8 mouse cellular contexts compared by ENCODE assay signal in genomic region chr2:172934891-172935740, GRCm38 (mm10). TPM values are rescaled to one million over a fixed set of nuclear protein-coding genes. Genes with fewer than 3 reads are reported as not detected.
DNase-seq lines count a peak whose midpoint lies in the region; ATAC-seq and TF ChIP-seq lines count a peak whose summit lies in the region.

No protein-coding gene starts in this region.

- H3K9ac ChIP-seq in heart, adult 2 months (ENCODE audit: low read depth, low read length): no peak overlapping the region
- H3K9ac ChIP-seq in hindbrain, embryonic 16.5 days (ENCODE audit: low read depth, low read length): no peak overlapping the region; the same call in 1 of the 2 replicates
- H3K9ac ChIP-seq in midbrain, embryonic 16.5 days (ENCODE audit: low read depth, low read length): peak overlapping the region; percentile 46; the same call in 1 of the 2 replicates

- no peak for TF ChIP-seq EP300 in heart, adult 2 months (IDR thresholded peaks at IDR 0.05; ENCODE audit: insufficient read depth, low read depth, low read length)

- H3K27ac ChIP-seq in heart, embryonic 10.5 days: peak overlapping the region; percentile 88
- H3K27ac ChIP-seq in heart, adult 2 months: no peak overlapping the region
- H3K27ac ChIP-seq in hindbrain, embryonic 16.5 days (ENCODE audit: low read depth, low read length): peak overlapping the region; percentile 12; the same call in 1 of the 2 replicates
- H3K27ac ChIP-seq in midbrain, embryonic 16.5 days (ENCODE audit: low read length): peak overlapping the region; percentile 24; the same call in 1 of the 2 replicates

- no peak for TF ChIP-seq POLR2A in heart, adult 2 months (IDR thresholded peaks at IDR 0.05; ENCODE audit: insufficient read depth, low read depth, low read length)

- no peak for ATAC-seq in hindbrain, embryonic 16.5 days
- peak; percentile 29; the same call in 1 of the 2 replicates for ATAC-seq in midbrain, embryonic 16.5 days
- no peak for ATAC-seq in frontal cortex, adult (ENCODE audit: low TSS enrichment)

- no peaks in the 10 kb centered on the region for H3K79me2 ChIP-seq in heart, adult 2 months (replicated peaks; ENCODE audit: control insufficient read depth, insufficient read depth, low read length)

- 4% methylated on average over 30 of the region's 30 CpGs for WGBS in heart, embryonic 10.5 days
- 37% methylated on average over 30 of the region's 30 CpGs for WGBS in heart, adult 2 months
- 7% methylated on average over 30 of the region's 30 CpGs for WGBS in hindbrain, embryonic 16.5 days
- WGBS in midbrain, embryonic 16.5 days: 6% methylated on average over 30 of the region's 30 CpGs

- peak; percentile 88 for DNase-seq in heart, embryonic 10.5 days (ENCODE audit: low spot score)
- no peak for DNase-seq in heart, adult 2 months
- DNase-seq in embryo, embryonic 10.5 days (ENCODE audit: low spot score): peak; percentile 78
- no peak for DNase-seq in cerebellum, adult 8-10 months
- no peak for DNase-seq in layer of hippocampus, postnatal 14 days (ENCODE audit: low spot score in 2 of 2)

- no peaks in the 10 kb centered on the region for H3K9me3 ChIP-seq in heart, embryonic 10.5 days
- H3K9me3 ChIP-seq in hindbrain, embryonic 16.5 days (ENCODE audit: control insufficient read depth, low read length): no peaks in the 10 kb centered on the region
- H3K9me3 ChIP-seq in midbrain, embryonic 16.5 days (replicated peaks; ENCODE audit: control insufficient read depth, low read length, poor library complexity, severe bottlenecking): no peaks in the 10 kb centered on the region

- H3K27me3 ChIP-seq in heart, embryonic 10.5 days (ENCODE audit: insufficient read depth, poor library complexity, severe bottlenecking): peaks cover 50% of the 10 kb centered on the region
- peaks cover 8% of the 10 kb centered on the region for H3K27me3 ChIP-seq in heart, adult 2 months (ENCODE audit: control insufficient read depth, insufficient read depth, low read length)
- H3K27me3 ChIP-seq in hindbrain, embryonic 16.5 days (replicated peaks; ENCODE audit: control insufficient read depth, insufficient read depth, low read length): peaks cover 34% of the 10 kb centered on the region
- H3K27me3 ChIP-seq in midbrain, embryonic 16.5 days (ENCODE audit: control insufficient read depth, insufficient read depth, low read depth, low read length): peaks cover 46% of the 10 kb centered on the region

- no peak for TF ChIP-seq CTCF in heart, adult 2 months (IDR thresholded peaks at IDR 0.05)

- H3K4me1 ChIP-seq in heart, embryonic 10.5 days: peaks cover 86% of the 10 kb centered on the region
- no peaks in the 10 kb centered on the region for H3K4me1 ChIP-seq in heart, adult 2 months (ENCODE audit: control insufficient read depth, insufficient read depth, low read length)
- H3K4me1 ChIP-seq in hindbrain, embryonic 16.5 days (ENCODE audit: control insufficient read depth, insufficient read depth, low read depth, low read length): peaks cover 37% of the 10 kb centered on the region
- H3K4me1 ChIP-seq in midbrain, embryonic 16.5 days (ENCODE audit: control insufficient read depth, insufficient read depth, low read length): peaks cover 45% of the 10 kb centered on the region

- H3K36me3 ChIP-seq in heart, embryonic 10.5 days: peaks cover 10% of the 10 kb centered on the region; the same call in 1 of the 2 replicates
- H3K36me3 ChIP-seq in heart, adult 2 months (ENCODE audit: control insufficient read depth, insufficient read depth, low read length): no peaks in the 10 kb centered on the region
- H3K36me3 ChIP-seq in hindbrain, embryonic 16.5 days (ENCODE audit: control insufficient read depth, insufficient read depth, low read length): no peaks in the 10 kb centered on the region
- H3K36me3 ChIP-seq in midbrain, embryonic 16.5 days (ENCODE audit: control insufficient read depth, insufficient read depth, low read length): no peaks in the 10 kb centered on the region

- intact Hi-C loops in heart, adult 2 months (cut with DNase I): no loop called here

- H3K4me2 ChIP-seq in hindbrain, embryonic 16.5 days (ENCODE audit: low read length): peak overlapping the region; percentile 55
- H3K4me2 ChIP-seq in midbrain, embryonic 16.5 days (ENCODE audit: low read length): peak overlapping the region; percentile 46

- H3K4me3 ChIP-seq in heart, embryonic 10.5 days: peak overlapping the region; percentile 72
- H3K4me3 ChIP-seq in heart, adult 2 months: no peak overlapping the region
- H3K4me3 ChIP-seq in hindbrain, embryonic 16.5 days (ENCODE audit: low read length): no peak overlapping the region; the same call in 1 of the 2 replicates
- no peak overlapping the region for H3K4me3 ChIP-seq in midbrain, embryonic 16.5 days (ENCODE audit: low read depth, low read length)

RNA-seq across cellular contexts. Expression of gene Bmp7, which starts 5.0 kb away (rescaled TPM):
- 49.5 and 70.0 TPM in 2 replicates for polyA plus RNA-seq in heart, embryonic 10.5 days (2016; fragmentation: Nextera tagmentation; extraction: Ambion mirVana)
- total RNA-seq in heart, adult 2 months (2021): under 1 TPM; 0.86 to 0.94 TPM
- 1.4 and 2.1 TPM in 2 replicates for polyA plus RNA-seq in heart, adult 2 months (2012; rRNA removed)
- 13.7 and 20.0 TPM in 2 replicates for polyA plus RNA-seq in hindbrain, embryonic 16.5 days (2015; fragmentation: Nextera tagmentation; extraction: Ambion mirVana)
- polyA plus RNA-seq in midbrain, embryonic 16.5 days (2015; fragmentation: Nextera tagmentation; extraction: Ambion mirVana): 9.2 and 10.3 TPM in 2 replicates
- 1 to 10 TPM; 6.1 to 7.1 TPM for total RNA-seq in layer of hippocampus, postnatal 14 days (2021)

RNA-seq across cellular contexts. Expression of gene Spo11, which starts 42.4 kb away (rescaled TPM):
- 0.06 and 0.20 TPM in 2 replicates for polyA plus RNA-seq in heart, embryonic 10.5 days (2016; fragmentation: Nextera tagmentation; extraction: Ambion mirVana)
- not detected for total RNA-seq in heart, adult 2 months (2021)
- 0.14 TPM in 1 of 2 replicates, not detected in the other for polyA plus RNA-seq in heart, adult 2 months (2012; rRNA removed)
- 1.2 and 1.8 TPM in 2 replicates for polyA plus RNA-seq in hindbrain, embryonic 16.5 days (2015; fragmentation: Nextera tagmentation; extraction: Ambion mirVana)
- 1.0 and 1.6 TPM in 2 replicates for polyA plus RNA-seq in midbrain, embryonic 16.5 days (2015; fragmentation: Nextera tagmentation; extraction: Ambion mirVana)
- under 1 TPM in 1 of 2 experiments, not detected in 1; 0.24 TPM for total RNA-seq in layer of hippocampus, postnatal 14 days (2021)

Comparison
In these comparisons a context has a peak if more than half of its experiments do, and no peak if none do; other contexts are left out.
1. DNase-seq: peak in heart, embryonic 10.5 days (single experiment) and embryo, embryonic 10.5 days (single experiment); none in heart, adult 2 months (0 of 2), cerebellum, adult 8-10 months (single experiment) and layer of hippocampus, postnatal 14 days (0 of 2).